Mouse (Mus musculus): ENCODE results near the gene Tom1l2.

Tom1l2 gene

DNA sequence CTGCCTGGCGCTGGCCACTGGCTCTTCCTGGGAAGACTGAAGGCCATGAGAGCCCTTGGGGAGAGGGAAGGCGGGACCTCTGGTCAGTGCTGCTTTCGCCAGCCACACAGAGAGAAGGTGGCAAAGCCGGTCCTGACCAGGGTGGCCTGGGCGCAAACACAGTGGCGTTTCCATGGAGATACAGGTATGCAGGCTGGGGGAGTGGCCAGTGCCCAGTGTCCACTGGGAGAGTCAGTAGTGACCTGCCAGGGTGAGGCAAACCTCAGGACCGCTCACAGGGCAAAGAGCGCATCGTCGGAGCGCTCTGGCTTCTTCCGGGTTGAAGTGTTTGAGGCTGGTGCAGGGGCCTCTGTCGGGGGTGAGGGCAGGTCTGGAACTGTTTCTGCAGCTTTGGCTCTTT, 122.9 kb downstream of the Tom1l2 start:
- no peak for DNase-seq

DNA sequence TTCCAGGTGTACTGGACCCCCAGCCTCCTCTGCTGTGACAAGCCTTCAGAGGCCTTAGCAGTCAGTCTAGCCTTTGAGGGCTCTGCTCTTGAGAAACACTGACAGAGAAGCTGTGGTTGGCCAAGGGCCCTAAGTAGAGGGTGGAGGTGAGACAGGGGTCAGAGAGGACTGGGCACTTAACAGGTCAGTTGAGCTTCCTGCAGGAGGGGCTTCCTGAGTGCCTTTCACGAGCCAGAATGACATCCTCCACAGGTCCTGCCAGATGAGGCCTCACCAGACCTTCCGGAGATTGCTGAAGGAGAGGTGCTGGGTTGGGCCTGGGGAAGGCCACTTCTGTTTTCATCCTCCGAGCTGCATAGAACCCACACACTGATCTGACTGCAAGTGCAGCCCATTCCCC, 124.2 kb downstream of the Tom1l2 start:
- no peak for DNase-seq

DNA sequence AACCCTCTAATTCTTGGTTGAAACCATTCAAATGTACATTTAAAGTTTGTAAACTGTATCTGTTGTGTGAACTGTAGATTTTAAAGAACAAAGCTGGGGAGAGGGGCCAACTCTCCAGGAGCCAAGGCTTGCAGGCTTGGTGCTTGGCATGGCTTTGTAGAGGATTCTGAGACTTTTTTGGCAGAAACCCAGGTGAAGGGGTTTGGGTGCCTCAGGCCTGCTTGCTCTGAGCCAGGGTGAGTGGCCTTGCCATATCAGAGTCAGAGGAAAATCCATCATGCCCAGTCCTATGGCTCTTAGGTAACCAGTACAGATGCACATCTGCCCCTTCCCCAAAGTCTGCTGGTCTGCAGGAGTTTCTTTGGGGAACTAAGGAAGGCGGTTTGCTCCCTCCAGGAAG, 126.8 kb downstream of the Tom1l2 start:
- DNase-seq: no peak

DNA sequence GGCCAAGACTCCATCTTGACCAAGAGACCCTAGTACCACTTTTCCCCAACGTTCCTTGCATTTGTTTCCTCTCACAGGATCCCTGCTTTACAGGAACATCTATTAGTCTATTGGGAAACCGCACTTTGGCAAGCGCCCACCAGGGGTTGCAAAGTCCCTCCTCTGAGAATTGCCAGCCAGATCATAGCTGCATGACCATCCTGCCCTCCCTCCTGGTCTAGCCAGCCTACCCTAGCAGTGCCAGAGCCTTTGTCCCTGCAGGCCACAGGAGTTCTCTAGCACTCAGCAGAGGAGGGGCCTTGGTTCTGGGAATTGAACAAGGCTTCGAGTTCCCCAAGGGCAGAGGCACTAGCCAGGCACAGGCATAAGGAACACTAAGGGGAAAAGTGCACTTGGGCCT, 128.0 kb downstream of the Tom1l2 start:
- peak; percentile 72 for DNase-seq

DNA sequence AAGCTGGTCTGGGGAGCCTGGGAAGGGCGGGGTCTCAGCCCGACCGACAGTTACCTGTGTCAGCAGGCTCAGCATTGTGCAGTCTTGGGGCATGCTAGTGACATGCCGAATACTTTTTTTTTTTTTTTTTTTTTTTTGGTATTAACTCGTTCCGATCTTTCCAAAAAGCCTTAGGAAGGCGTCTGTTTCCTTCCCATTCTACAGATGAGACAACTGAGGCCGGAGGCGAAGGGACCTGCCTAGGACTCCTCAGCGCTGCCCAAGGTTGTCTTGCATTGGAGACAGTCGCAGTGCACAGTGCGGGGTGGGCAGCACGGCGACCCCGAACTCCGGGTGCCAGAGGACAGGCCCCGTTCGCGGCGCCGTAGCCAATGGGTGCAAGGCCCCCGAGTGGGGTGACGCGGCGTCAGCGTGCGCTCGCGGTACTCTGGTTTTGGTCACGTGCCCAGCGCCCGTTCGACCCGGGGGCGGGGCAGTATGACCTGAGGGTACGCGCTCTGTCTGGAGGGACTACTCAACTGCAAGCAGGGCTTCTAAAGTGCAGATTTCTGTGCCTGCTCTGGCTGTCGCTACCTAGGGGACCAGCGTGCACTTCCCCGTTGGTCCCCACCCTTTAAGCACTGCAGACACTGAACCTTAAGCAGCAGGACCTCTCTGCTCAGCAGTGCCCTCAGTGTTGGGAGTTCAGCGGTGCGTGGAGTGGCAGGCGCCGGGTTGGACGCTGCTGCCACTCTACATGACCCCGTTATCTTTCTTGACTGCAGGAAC, 130.1 kb downstream of the Tom1l2 start, which contains the start of gene Srebf1:
TSS of gene Srebf1 (minus strand) at position 113 of the 768 bp plus-strand sequence.
- peak; percentile 86 for DNase-seq

DNA sequence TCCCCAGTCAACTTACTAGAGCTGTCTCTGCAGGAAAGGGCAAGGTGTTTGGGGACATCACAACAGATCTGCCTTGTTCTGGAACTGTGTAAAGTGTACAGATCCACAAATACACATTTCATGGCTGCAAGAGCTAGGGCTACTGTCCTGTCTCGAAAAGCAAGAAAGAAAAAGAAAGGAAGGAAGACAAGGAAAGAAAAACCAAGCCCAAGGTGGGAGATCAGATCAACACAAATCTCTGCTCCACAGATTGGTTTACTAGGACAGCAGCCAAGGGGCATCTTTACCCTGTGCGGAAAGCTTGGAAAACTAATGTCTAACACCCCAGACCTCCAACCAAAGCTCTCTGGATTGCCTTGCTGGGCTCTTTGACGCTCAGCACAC, 130.6 kb downstream of the Tom1l2 start:
- DNase-seq: no peak

DNA sequence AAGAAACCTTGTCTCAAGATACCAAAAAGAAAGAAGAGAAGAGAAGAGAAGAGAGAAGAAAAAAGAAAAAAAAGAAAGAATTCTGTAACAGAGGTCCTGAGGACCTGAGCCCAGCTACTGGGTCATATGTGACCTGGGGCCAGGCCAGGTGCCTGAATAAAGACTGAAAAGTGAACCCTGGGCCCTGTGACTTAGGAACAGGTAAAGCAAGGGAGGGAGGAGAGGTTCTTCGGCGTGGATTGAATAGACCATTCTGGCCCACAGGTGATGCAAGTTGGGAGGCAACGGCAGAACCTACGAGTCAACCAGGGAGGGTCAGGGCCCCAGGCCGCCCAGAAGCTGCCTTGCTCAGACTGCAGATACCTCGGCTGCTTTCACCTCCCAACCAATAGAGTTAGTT, 131.3 kb downstream of the Tom1l2 start:
- DNase-seq: no peak

DNA sequence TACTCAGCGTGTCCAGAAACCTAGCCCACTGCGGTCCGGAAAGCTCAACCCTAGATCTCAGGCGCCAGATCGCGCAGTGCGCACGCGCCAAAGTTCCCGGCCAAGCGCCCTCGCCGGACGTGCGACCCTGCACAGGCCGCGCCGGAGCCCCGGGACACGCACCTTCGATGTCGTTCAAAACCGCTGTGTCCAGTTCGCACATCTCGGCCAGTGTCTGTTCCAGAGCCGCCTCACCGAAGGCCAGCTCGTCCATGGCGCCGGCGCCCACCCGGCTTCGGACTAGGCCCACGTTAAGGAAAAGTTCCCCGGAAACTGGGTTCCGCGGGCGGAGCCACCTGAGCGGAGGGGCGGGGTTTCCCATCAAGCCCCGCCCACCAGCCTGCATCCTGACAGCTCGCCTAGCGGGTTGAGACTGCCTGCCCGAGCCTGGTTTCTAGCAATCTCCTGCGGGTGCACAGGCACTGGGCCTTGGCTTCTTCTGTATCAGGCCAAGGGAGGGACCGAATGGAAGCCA, 132.4 kb downstream of the Tom1l2 start:
- DNase-seq: peak; percentile 94

DNA sequence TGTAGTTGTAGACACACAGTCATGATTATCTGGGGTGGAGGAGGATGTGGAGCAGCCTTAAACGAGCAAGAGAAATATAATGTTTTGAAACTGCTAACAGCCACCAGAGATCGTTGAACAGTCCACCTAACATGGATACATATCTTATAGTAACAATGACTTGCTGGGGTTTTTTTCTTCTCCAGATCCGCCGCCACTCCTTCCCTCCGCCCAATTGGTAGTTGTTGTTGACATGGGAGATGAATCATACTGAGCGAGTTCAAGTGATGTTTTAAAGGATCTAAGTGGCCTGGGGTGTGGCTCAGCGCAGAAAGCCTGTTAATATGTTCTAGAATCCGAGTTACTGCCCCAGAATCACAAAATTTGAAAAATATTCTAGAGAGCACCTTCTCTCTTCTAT, 133.1 kb downstream of the Tom1l2 start:
- no peak for DNase-seq

DNA sequence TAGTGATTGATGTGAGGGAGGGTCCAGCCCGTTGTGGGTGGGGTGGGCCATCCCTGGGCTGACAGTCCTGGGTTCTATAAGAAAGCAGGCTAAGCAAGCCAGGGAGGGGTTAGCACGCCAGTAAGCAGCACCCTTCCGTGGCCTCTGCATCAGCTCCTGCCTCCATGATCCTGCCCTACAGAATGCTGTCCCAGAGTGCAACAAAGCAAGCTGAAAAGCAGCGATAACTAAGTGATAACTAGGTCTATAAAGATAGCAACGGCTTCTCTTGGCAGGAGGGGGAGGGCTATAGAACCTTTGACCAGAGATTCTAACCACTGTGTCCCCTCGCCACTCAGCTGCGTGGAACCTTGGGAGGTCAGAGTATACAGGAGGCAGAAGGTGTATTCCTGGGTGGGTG, 135.2 kb downstream of the Tom1l2 start:
- no peak for DNase-seq

DNA sequence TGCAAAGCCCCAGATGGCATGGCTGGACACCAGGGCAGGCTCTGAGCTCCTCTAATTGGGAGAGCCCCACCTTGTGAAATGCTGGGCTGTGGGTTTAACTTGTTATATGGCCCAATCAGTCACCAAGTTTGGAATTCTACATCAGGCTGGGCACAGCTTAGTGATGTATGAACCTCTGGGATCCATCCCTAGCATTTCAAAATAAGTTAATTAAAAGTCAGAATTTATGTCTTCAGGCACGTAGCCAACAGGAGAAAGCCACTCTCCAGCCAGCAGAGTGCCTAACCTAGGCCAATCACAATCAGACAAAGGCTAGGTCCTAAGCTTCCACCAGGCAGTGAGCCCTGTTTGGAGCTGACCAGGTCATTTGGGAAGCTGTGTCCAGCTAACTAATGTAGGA, 136.0 kb downstream of the Tom1l2 start:
- no peak for DNase-seq

DNA sequence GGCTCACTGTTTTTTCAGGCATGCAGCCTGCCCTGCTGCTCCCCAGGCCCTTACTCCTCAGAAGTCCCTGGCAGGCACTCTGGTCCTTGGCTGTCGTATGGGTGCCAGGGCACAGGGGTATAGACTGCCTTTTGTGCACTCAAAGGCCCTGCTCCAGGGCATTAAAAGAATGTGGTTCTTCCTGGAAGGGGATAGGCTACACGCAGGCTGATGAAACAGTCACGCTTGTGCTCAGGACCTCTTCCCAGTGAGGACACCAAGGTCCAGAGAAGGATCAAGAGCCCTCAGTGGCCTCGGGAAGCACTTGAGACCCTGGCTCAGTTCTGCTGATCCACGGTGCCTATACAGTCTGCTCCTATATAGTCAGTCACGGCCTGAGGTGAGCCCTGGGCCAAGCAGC, 139.4 kb downstream of the Tom1l2 start:
- DNase-seq: no peak

DNA sequence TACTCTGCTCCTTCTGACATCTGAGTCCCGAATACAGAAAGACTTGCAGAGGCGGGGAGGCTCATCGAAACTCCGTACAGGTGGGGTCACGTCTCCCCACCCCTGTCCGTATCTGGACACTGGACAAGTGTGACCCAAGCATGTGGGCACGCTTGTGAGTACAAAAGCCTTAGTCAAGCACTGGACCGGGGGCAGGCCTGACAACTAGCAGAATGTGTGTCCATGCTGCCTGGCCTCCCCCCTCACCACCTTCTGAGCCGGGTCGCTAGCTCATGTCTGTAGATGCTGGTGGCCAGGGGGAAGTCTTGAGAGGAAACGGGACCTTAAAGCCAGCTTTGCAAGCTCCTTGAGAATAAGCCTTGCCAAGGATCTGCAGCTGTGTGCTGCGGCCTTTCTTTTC, 140.9 kb downstream of the Tom1l2 start:
- no peak for DNase-seq

DNA sequence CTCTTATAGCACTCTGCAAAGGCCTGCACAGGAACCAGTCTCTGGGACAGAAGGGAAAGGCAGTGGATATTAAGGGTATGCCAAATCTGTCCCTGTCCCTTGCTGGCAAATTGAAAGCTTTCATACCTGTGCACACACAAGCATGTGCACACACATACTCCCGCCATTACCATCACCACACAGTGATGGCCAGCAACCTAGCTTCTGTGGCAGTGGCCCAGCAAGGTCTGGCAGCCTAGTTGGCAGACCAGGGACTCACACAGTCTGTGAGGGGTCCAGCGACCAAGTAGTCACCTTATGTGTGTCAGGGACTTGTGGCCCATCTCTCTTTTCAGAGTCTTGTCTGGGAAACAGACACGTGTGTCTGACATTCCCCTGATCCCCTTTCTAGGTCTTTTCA, 141.6 kb downstream of the Tom1l2 start:
- DNase-seq: no peak

DNA sequence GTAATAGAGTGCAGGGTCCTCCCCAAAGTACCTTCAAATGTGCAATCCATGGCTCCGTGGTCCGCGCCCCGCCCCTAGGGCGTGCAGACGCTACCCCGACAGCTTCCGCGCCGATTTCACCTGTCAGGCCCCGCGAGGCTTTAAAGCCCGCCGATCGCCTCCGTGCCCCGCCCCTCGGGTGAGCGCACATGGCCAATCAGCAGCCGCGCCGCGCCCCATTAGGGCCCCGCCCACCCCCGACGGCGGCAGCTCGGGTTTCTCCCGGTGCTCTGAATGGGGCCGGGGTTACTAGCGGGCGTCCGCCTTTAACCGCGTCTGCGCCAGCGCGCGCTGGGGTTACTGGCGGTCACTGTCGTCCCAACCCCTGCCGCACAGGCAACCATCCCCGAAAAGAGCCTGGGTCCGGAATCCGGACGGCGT, 142.4 kb downstream of the Tom1l2 start:
- peak; percentile 99 for DNase-seq

DNA sequence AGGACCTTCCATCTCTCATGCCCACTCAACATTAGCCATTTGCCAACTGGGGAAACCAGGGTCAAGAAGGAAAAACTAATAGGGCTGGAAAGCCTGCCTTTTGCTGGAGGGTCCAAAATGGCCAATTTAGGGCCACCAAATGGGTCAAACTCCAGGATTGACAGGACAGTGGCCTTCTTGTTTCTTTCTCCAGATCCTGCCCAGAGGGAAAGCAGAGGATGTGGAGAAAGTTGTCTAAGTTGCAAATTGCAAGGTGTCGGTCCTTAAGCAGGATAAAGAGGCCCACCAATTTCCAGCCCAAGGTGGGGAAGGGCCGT, 142.8 kb downstream of the Tom1l2 start:
- DNase-seq: no peak

DNA sequence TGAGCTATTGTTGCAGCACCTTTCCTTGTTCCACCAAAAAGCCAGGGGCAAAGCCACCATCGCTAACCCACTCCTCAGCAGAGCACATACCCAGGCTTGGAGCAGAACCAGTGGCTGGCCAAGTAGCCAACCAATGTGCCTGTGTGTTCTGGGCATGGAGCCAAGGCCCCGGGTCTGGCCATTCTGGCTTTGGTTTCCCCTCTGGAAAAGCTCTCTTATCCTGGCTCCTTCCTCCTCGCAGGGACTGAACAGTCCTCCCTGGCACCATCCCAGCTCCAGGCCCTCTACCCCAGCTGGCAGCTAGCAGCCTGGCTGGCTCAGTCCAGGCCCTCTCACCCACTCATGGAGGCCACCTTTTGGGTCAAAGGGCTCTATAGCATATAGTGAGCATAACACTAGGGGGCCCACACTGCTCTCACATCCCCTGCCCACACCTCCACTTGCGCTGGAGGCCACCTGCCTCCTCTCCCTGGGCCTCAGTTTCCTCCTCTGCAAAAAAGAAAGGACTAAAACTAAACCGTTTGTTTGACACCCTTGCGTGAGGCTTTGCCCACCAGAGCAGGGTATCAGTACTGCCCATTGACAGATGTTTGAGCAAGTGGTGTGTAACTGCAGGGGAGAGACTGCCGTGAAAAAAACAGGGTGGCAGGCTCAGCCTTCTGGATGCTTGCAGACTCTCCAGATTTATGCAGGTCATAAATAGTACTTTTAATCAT, 143.3 kb downstream of the Tom1l2 start:
- DNase-seq: peak; percentile 55

DNA sequence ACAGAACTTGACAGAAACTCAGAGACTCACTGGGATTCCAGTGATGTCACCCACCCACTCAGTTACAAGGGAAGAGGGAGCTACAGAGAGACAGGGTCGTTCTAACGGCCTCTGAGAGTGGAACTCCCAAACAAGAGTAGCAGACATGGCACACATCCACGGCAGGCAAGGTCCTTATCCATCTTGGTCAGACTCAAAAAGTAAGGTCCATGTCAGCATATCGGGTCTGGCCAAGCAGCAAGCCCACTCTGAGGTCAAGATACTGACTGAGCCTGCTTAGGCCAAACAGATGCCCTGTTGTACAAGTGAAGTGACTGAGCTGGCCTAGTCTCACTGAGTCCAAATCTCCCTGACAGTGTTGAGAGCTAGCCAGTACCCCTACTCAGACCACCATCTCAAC, 144.0 kb downstream of the Tom1l2 start:
- no peak for DNase-seq

DNA sequence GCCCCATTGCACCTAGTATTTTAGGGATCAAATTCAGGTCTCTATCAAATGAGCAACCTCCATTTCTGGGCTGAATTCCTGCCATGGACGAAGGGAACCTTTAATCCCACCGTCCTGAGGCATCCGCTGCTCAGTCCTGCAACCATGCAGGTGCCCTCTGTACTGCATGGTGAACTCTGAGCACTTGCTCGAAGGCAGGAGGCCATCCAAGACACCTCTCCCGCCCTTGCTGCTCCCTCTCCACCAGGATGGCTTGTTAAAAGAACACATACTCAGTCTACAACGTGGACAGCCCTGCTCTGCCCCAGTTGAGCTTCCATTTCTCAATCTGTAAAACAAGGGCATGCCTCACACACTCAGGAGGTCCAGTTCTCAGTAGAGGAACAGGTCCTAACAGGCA, 144.5 kb downstream of the Tom1l2 start:
- DNase-seq: no peak

DNA sequence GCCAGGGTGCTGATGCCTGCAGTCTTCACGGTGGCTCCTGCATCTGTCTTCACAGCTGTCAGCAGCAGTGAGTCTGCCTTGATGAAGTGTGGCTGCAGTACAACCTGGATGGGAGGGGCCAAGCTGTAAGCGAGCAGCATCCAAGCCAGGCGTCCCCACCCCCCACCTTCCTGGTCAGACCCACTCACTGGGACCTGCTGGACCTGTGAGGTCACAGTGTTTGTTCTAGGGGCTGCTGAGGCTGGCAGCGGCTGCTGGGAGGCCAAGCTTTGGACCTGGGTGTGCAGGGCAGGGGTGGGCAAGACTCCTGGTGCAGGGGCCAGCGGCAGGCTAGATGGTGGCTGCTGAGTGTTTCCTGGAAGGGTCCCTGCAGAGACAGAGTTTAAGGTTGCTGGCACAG, 146.5 kb downstream of the Tom1l2 start:
- no peak for DNase-seq

DNA sequence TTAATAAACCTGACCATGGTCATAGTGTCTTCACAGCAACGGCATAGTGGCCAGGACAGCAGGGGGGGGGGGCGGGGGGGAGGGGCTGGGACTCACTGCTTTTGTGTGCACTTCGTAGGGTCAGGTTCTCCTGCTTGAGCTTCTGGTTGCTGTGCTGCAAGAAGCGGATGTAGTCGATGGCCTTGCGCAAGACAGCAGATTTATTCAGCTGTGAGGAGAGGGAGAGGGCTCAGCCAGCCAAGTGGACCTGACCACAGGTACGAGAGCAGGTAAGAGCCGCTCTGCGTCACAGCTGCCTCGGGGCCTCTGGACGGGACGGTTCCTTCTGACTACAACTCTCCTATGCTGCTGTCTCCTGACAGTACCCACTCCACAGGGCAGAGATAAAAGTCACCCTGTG, 147.7 kb downstream of the Tom1l2 start:
- no peak for DNase-seq

DNA sequence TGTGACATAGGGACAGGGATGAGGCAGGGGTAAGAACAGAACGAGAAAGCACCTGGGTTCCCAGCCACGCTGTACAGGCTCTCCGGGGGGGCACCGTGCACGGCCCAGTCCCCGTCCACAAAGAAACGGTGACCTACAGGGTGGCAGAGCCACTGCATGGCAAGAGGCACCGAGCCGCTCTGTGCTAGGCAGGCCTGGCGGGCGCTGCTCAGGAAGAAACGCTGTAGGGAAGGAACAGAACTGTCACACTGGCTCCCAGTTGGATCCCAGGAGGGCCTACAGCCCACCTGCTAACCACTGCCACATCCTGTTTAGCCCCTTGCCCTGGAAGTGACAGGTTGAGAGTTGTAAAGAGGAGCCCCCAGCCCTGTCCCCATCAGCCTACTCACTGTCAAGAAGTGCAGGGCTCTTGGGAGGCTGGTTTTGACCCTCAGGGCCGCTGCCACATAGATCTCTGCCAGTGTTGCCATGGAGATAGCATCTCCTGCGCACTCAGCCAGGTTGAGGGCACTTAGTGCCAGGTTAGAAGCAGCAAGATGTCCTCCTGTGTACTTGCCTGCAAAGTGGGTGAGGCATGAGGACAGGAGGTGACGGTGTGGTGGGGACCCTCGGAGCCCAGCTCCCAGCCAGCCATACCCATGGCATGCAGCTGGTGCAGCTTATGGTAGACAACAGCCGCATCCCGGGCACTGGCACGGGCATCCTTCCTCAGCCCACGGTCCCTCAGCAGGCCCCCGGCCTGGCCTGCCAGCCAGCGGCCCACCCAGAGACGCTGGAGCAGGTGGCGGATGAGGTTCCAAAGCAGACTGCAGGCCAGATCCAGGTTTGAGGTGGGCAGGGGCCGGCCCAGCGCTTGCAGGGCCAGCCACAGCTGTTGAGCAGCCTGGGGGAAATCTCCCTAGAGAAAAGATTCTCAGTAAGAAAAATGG, 149.7 kb downstream of the Tom1l2 start:
- DNase-seq: no peak

DNA sequence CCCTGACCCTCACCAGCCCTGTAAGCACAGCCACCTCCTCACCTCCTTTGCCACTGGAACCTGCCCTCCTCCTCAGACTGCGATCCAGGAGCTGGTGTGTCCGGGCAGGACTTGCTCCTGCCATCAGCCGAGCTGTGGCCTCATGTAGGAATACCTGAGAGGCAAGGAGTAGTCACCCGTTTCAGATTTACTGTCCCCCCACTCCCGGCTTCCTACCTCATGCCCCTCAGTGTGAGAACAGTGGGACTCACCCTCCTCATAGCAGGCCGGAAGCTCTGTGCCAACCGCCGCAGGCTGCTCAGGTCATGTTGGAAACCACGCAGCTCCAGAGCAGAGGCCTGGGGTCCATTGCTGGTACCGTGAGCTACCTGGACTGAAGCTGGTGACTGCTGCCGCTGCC, 152.3 kb downstream of the Tom1l2 start:
- no peak for DNase-seq

All from thymus, postnatal 14 days (tissue).